Mouse (Mus musculus): ENCODE results near the gene Zfp652. TPM values are rescaled to one million over a fixed set of nuclear protein-coding genes. Genes with fewer than 3 reads are reported as not detected.

Zfp652 gene
- polyA plus RNA-seq, 1 experiment from 2014 or later = 6.7 TPM

GRCm38 (mm10) chr11:95827464-95828085 is 115.1 kb downstream of the Zfp652 start:
- peaks cover 4% of the 10 kb centered on the region; the same call in 1 of the 2 replicates for H3K36me3 ChIP-seq (ENCODE audit: control insufficient read depth, insufficient read depth, low read length)
- no peak overlapping the region for H3K4me3 ChIP-seq (ENCODE audit: control insufficient read depth in 1 of 2, insufficient read depth in 1 of 2, low read depth in 1 of 2, low read length in 2 of 2)
- H3K27me3 ChIP-seq (ENCODE audit: control insufficient read depth, insufficient read depth, low read length) = peaks cover 48% of the 10 kb centered on the region
- H3K4me2 ChIP-seq (ENCODE audit: low read length) = no peak overlapping the region
- no peak overlapping the region for H3K9ac ChIP-seq (ENCODE audit: low read length)
- 12% methylated on average over 3 of the region's 3 CpGs for WGBS
- no peak overlapping the region for H3K27ac ChIP-seq (replicated peaks in 1 of 2; ENCODE audit: control insufficient read depth in 1 of 2, insufficient read depth in 1 of 2, low read depth in 2 of 2, low read length in 2 of 2)
- ATAC-seq (ENCODE audit: insufficient number of reproducible peaks, insufficient read depth, low FRiP score, low read depth) = no peak
- peaks cover 5 to 32% of the 10 kb centered on the region in 2 experiments for H3K4me1 ChIP-seq (ENCODE audit: control insufficient read depth in 2 of 2, insufficient read depth in 2 of 2, low read length in 2 of 2)
- H3K9me3 ChIP-seq (ENCODE audit: control insufficient read depth, low read length) = no peaks in the 10 kb centered on the region

GRCm38 (mm10) chr11:95828181-95828964 is 115.9 kb downstream of the Zfp652 start:
- Histone ChIP-seq H3K4me1 (ENCODE audit: control insufficient read depth in 2 of 2, insufficient read depth in 2 of 2, low read length in 2 of 2) (peaks cover 5 to 32% of the 10 kb centered on the region in 2 experiments), H3K4me3 (ENCODE audit: control insufficient read depth in 1 of 2, insufficient read depth in 1 of 2, low read depth in 1 of 2, low read length in 2 of 2) (no peak overlapping the region), H3K27ac (replicated peaks in 1 of 2; ENCODE audit: control insufficient read depth in 1 of 2, insufficient read depth in 1 of 2, low read depth in 2 of 2, low read length in 2 of 2) (no peak overlapping the region), H3K27me3 (ENCODE audit: control insufficient read depth, insufficient read depth, low read length) (peaks cover 54% of the 10 kb centered on the region), H3K4me2 (ENCODE audit: low read length) (no peak overlapping the region), H3K36me3 (ENCODE audit: control insufficient read depth, insufficient read depth, low read length) (peaks cover 6% of the 10 kb centered on the region; the same call in 1 of the 2 replicates), H3K9ac (ENCODE audit: low read length) (no peak overlapping the region), H3K9me3 (ENCODE audit: control insufficient read depth, low read length) (no peaks in the 10 kb centered on the region)
- ATAC-seq (ENCODE audit: insufficient number of reproducible peaks, insufficient read depth, low FRiP score, low read depth) = no peak
- 70% methylated on average over 11 of the region's 11 CpGs for whole genome bisulfite sequencing

GRCm38 (mm10) chr11:95829526-95830050 is 117.1 kb downstream of the Zfp652 start:
- H3K4me1 ChIP-seq (ENCODE audit: control insufficient read depth in 2 of 2, insufficient read depth in 2 of 2, low read length in 2 of 2) = peaks cover 12 to 41% of the 10 kb centered on the region in 2 experiments
- WGBS = 44% methylated on average over 4 of the region's 4 CpGs
- H3K27me3 ChIP-seq (ENCODE audit: control insufficient read depth, insufficient read depth, low read length) = peaks cover 62% of the 10 kb centered on the region
- H3K9me3 ChIP-seq (ENCODE audit: control insufficient read depth, low read length) = no peaks in the 10 kb centered on the region
- H3K4me2 ChIP-seq (ENCODE audit: low read length) = no peak overlapping the region
- ATAC-seq (ENCODE audit: insufficient number of reproducible peaks, insufficient read depth, low FRiP score, low read depth) = no peak
- peaks cover 6% of the 10 kb centered on the region; the same call in 1 of the 2 replicates for H3K36me3 ChIP-seq (ENCODE audit: control insufficient read depth, insufficient read depth, low read length)
- H3K9ac ChIP-seq (ENCODE audit: low read length) = no peak overlapping the region
- peak overlapping the region in 1 of 2 experiments; percentile 35; a peak in 1 of 4 replicates for H3K4me3 ChIP-seq (ENCODE audit: control insufficient read depth in 1 of 2, insufficient read depth in 1 of 2, low read depth in 1 of 2, low read length in 2 of 2)
- H3K27ac ChIP-seq (replicated peaks in 1 of 2; ENCODE audit: control insufficient read depth in 1 of 2, insufficient read depth in 1 of 2, low read depth in 2 of 2, low read length in 2 of 2) = no peak overlapping the region

- peak overlapping the region; percentile 36; the same call in 1 of the 2 replicates for H3K9ac ChIP-seq (ENCODE audit: low read length)
Observed at GRCm38 (mm10) chr11:95830411-95831275, 118.2 kb downstream of the Zfp652 start.

GRCm38 (mm10) chr11:95831276-95831619 is 118.8 kb downstream of the Zfp652 start:
- Histone ChIP-seq H3K27ac (replicated peaks in 1 of 2; ENCODE audit: control insufficient read depth in 1 of 2, insufficient read depth in 1 of 2, low read depth in 2 of 2, low read length in 2 of 2) (no peak overlapping the region), H3K4me2 (ENCODE audit: low read length) (peak overlapping the region; percentile 64), H3K4me1 (ENCODE audit: control insufficient read depth in 2 of 2, insufficient read depth in 2 of 2, low read length in 2 of 2) (peaks cover 27 to 49% of the 10 kb centered on the region in 2 experiments), H3K9me3 (ENCODE audit: control insufficient read depth, low read length) (no peaks in the 10 kb centered on the region), H3K36me3 (ENCODE audit: control insufficient read depth, insufficient read depth, low read length) (peaks cover 6% of the 10 kb centered on the region; the same call in 1 of the 2 replicates), H3K27me3 (ENCODE audit: control insufficient read depth, insufficient read depth, low read length) (peaks cover 62% of the 10 kb centered on the region), H3K4me3 (ENCODE audit: control insufficient read depth in 1 of 2, insufficient read depth in 1 of 2, low read depth in 1 of 2, low read length in 2 of 2) (peak overlapping the region; percentile 21 to 35), H3K9ac (ENCODE audit: low read length) (no peak overlapping the region; the same call in 1 of the 2 replicates)
- WGBS = 10% methylated on average over 10 of the region's 10 CpGs
- ATAC-seq (ENCODE audit: insufficient number of reproducible peaks, insufficient read depth, low FRiP score, low read depth) = no peak

More at GRCm38 (mm10) chr11:95830411-95831275, 118.2 kb downstream of the Zfp652 start:
- Histone ChIP-seq H3K9me3 (ENCODE audit: control insufficient read depth, low read length) (no peaks in the 10 kb centered on the region), H3K4me3 (ENCODE audit: control insufficient read depth in 1 of 2, insufficient read depth in 1 of 2, low read depth in 1 of 2, low read length in 2 of 2) (peak overlapping the region; percentile 21 to 35), H3K4me2 (ENCODE audit: low read length) (peak overlapping the region; percentile 64), H3K4me1 (ENCODE audit: control insufficient read depth in 2 of 2, insufficient read depth in 2 of 2, low read length in 2 of 2) (peaks cover 21 to 43% of the 10 kb centered on the region in 2 experiments), H3K27me3 (ENCODE audit: control insufficient read depth, insufficient read depth, low read length) (peaks cover 62% of the 10 kb centered on the region), H3K27ac (replicated peaks in 1 of 2; ENCODE audit: control insufficient read depth in 1 of 2, insufficient read depth in 1 of 2, low read depth in 2 of 2, low read length in 2 of 2) (no peak overlapping the region), H3K36me3 (ENCODE audit: control insufficient read depth, insufficient read depth, low read length) (peaks cover 6% of the 10 kb centered on the region; the same call in 1 of the 2 replicates)
- 8% methylated on average over 80 of the region's 80 CpGs for WGBS
- no peak for ATAC-seq (ENCODE audit: insufficient number of reproducible peaks, insufficient read depth, low FRiP score, low read depth)

GRCm38 (mm10) chr11:95831641-95832040 is 119.2 kb downstream of the Zfp652 start:
- Histone ChIP-seq H3K27ac (replicated peaks in 1 of 2; ENCODE audit: control insufficient read depth in 1 of 2, insufficient read depth in 1 of 2, low read depth in 2 of 2, low read length in 2 of 2) (no peak overlapping the region), H3K27me3 (ENCODE audit: control insufficient read depth, insufficient read depth, low read length) (peaks cover 62% of the 10 kb centered on the region), H3K36me3 (ENCODE audit: control insufficient read depth, insufficient read depth, low read length) (peaks cover 6% of the 10 kb centered on the region; the same call in 1 of the 2 replicates), H3K4me1 (ENCODE audit: control insufficient read depth in 2 of 2, insufficient read depth in 2 of 2, low read length in 2 of 2) (peaks cover 30 to 52% of the 10 kb centered on the region in 2 experiments), H3K4me3 (ENCODE audit: control insufficient read depth in 1 of 2, insufficient read depth in 1 of 2, low read depth in 1 of 2, low read length in 2 of 2) (peak overlapping the region in 1 of 2 experiments; percentile 35; a peak in 1 of 4 replicates), H3K4me2 (ENCODE audit: low read length) (peak overlapping the region; percentile 64), H3K9me3 (ENCODE audit: control insufficient read depth, low read length) (no peaks in the 10 kb centered on the region), H3K9ac (ENCODE audit: low read length) (no peak overlapping the region)
- WGBS = 18% methylated on average over 14 of the region's 15 CpGs
- no peak for ATAC-seq (ENCODE audit: insufficient number of reproducible peaks, insufficient read depth, low FRiP score, low read depth)

Measured in heart, embryonic 14.5 days (tissue).